Mouse (Mus musculus): ENCODE data around the gene Ccm2.

DNA sequence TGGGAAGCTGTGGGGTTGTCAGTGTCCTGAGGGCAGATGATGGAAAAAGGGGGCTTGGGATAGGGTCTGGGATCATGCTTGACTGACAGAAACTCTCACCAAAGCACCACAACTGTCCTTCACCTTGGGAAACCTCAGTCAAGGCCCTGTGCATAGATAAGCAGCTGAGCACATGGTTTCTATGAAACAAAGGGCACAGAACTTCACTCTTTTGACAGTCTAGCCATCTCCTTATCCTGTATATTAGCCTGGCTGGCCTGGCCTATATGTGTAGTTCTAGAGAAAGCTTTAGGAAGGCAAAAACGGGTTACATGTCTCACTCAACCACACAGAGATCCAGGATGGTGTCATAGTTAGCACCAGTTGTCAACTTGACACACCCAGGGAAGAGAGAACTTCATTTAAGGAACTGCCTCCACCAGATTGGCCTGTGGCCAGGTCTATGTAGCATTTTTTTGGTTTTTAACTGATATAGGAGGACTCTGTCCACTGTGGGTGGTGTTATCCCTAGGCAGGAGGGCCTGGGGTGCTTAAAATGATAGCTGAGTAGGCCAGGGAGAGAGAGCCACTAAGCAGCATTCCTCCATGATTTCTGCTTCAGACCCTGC is 38.3 kb upstream of the Ccm2 start:
- no peak for TF ChIP-seq POLR2A (IDR thresholded peaks at IDR 0.05; ENCODE audit: extremely low read depth, insufficient read depth, low read length)
- no peak for TF ChIP-seq CTCF (IDR thresholded peaks at IDR 0.05; ENCODE audit: low read depth, low read length)
